Mouse (Mus musculus) stomach, postnatal 0 days (tissue): Measurements from ENCODE around the gene Cd5l.

ENCODE experiments used
- CTCF ChIP-seq: IDR thresholded peaks from 2 replicates; pipeline ENCODE4 v1.5.1; 2016; ENCODE audit warnings: antibody characterized with exemption, low read depth, mild to moderate bottlenecking, moderate library complexity
- EP300 ChIP-seq: optimal IDR thresholded peaks from 2 replicates; pipeline ENCODE3; 2016; ENCODE audit warnings: antibody characterized with exemption

- TF ChIP-seq EP300 (no peak), CTCF (no peak)
These were observed 25.6 kb downstream of the Cd5l start for GRCm38 (mm10) chr3:87383308-87383707.
